Mouse (Mus musculus) bone marrow, adult 2 months (tissue): ENCODE measurements around the gene Scaf4.

ENCODE experiments used
- CTCF ChIP-seq: fragments of 200-500 bp; IDR thresholded peaks from 2 replicates; pipeline ENCODE4 v1.5.1; 2011; ENCODE audit warnings: low read length, control low read depth; ENCODE audit not compliant: control insufficient read depth, insufficient read depth
- POLR2A ChIP-seq: fragments of 200-500 bp; IDR thresholded peaks from 2 replicates; pipeline ENCODE4 v1.6.1; 2011; ENCODE audit warnings: low read depth, mild to moderate bottlenecking, control low read depth, low read length, borderline replicate concordance; ENCODE audit not compliant: control insufficient read depth

DNA sequence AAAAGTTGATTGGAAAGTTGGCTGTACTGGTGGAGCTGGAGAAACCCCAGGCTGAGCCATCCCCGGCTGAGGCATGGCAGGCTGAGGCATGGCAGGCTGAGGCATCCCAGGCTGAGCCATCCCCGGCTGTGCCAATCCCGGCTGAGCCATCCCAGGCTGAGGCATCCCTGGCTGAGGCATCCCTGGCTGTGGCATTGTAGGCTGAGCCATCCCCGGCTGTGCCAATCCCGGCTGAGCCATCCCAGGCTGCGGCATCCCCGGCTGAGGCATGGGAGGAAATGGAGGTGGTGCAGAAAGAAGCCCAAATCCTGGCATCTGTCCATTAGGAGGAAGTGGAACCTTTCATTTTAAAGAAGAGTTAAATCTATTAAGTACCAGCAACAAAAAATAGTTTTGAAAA lies 34.2 kb downstream of the Scaf4 start:
- TF ChIP-seq POLR2A (no peak), CTCF (no peak)
